Mouse (Mus musculus) limb, embryonic 11.5 days (tissue): ENCODE measurements around the gene Ppp4c. TPM values are rescaled to one million over a fixed set of nuclear protein-coding genes. Genes with fewer than 3 reads are reported as not detected.

Experiments
- ATAC-seq: fragments of 200-750 bp; cut with Nextera tagmentation; 2 replicates; pipeline ENCODE4 v1.8.0; 2017; ENCODE audit warnings: low read depth; ENCODE audit not compliant: insufficient number of reproducible peaks, low FRiP score, low TSS enrichment
- DNase-seq: peaks from one replicate; pipeline ENCODE4 v3.0.0-alpha.2; 2015; ENCODE audit warnings: low spot score
- H3K27ac ChIP-seq: fragments of 300-500 bp; sonication (generic); replicated peaks from 2 replicates; pipeline ENCODE4 v1.5.1; 2014; ENCODE audit warnings: low read depth, mild to moderate bottlenecking, low read length
- H3K27me3 ChIP-seq: fragments of 300-500 bp; sonication (generic); 2 replicates; pipeline ENCODE4 v1.6.1; 2014; ENCODE audit warnings: mild to moderate bottlenecking, low read length, mixed read lengths; ENCODE audit not compliant: control insufficient read depth, insufficient read depth
- H3K36me3 ChIP-seq: fragments of 300-500 bp; sonication (generic); 2 replicates; pipeline ENCODE4 v1.6.1; 2014; ENCODE audit warnings: mild to moderate bottlenecking, low read length, moderate library complexity, mixed read lengths; ENCODE audit not compliant: control insufficient read depth, insufficient read depth
- H3K4me1 ChIP-seq: fragments of 300-500 bp; sonication (generic); 2 replicates; pipeline ENCODE4 v1.6.1; 2014; ENCODE audit warnings: low read length, mixed read lengths; ENCODE audit not compliant: control insufficient read depth, insufficient read depth
- H3K4me2 ChIP-seq: fragments of 300-500 bp; sonication (generic); 2 replicates; pipeline ENCODE4 v1.6.1; 2014; ENCODE audit warnings: low read depth, mild to moderate bottlenecking, moderate library complexity; ENCODE audit not compliant: severe bottlenecking
- H3K4me3 ChIP-seq: fragments of 300-500 bp; sonication (generic); 2 replicates; pipeline ENCODE4 v1.5.1; 2014; ENCODE audit warnings: low read depth, low read length
- H3K9ac ChIP-seq: fragments of 300-500 bp; sonication (generic); 2 replicates; pipeline ENCODE4 v1.6.1; 2014; ENCODE audit warnings: mild to moderate bottlenecking, low read length
- H3K9me3 ChIP-seq: fragments of 300-500 bp; sonication (generic); 2 replicates; pipeline ENCODE4 v1.6.1; 2016; ENCODE audit warnings: low read length; ENCODE audit not compliant: control insufficient read depth
- WGBS: fragments of 180-500 bp; shearing (Covaris S2); extraction: QIAGEN DNeasy Blood & Tissue Kit; methylation state at CpG from one replicate; pipeline ENCODE4 v1.1.7; 2014; 5-methylcytosine and 5-hydroxymethylcytosine counted together
- polyA plus RNA-seq: library from polyadenylated mRNA; unstranded; fragments of >200 nt; fragmentation: Nextera tagmentation; extraction: Ambion mirVana; gene quantifications from 2 replicates; pipeline ENCODE4 v1.2.1, GENCODE M21; 2014

Ppp4c gene
- polyA plus RNA-seq, 1 experiment from 2014 or later, result 426 TPM

DNA sequence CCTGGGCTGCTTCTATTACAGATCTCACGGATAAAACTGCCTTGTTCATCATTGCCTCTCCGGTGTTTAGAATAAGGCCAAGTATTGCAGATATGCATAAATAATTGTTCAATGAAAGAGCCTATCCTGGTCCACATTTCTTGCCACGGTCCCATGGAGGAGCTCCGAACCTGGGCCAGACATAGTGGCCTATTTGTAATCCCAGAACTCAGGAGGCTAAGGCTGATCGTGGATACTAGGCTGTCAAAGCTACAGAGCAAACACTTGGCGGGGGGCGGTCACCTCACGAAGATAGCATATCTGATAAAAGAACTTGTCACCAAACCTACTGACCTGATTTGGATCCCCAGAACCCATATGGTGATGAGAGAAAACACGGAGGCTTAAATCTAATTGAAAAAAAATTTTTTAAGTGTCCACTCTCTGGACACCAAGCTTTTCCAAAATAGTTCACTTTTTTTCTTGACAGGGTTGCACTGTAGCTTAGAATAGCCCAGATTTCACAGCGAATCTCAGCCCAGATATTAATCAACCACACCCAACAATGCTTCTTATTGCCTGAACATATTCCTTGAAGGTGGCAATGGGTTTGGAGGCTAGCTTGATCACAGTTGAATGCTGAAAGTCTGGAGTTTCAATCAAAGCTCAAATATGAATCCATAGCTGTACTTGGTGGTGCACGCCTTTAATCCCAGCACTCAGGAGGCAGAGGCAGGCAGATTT, 586 bp upstream of the Ppp4c start:
- Histone ChIP-seq H3K4me1 (peaks cover 19% of the 10 kb centered on the region), H3K27me3 (no peaks in the 10 kb centered on the region), H3K4me3 (peak overlapping the region; percentile 74), H3K36me3 (peaks cover 39% of the 10 kb centered on the region), H3K9ac (peak overlapping the region; percentile 35; the same call in 1 of the 2 replicates), H3K9me3 (no peaks in the 10 kb centered on the region), H3K27ac (peak overlapping the region; percentile 96), H3K4me2 (peak overlapping the region; percentile 53)
- DNase-seq (no peak), ATAC-seq (no peak; the same call in none of the 2 replicates)
- WGBS, result 31% methylated on average over 11 of the region's 11 CpGs

DNA sequence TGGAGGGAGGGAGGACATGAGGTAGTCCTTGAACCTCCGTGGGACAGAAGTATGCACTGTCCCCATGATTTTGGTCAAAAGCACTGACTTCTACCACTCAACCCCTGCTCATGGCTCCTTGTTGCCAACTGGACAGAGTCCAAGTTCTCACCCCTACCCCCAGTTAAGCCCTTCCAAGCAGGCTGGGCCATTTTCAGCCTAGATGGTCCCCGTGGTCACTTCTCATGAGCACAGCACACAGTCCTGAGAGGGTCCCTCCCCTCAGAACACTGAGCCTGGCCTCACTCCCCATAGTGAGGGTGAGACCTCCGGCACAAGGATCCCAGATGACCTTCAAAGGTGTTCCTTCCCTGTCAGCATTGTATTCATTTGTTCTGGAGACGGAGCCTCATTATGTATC, 3.2 kb downstream of the Ppp4c start:
- DNase-seq (no peak), ATAC-seq (no peak)
- H3K4me1 ChIP-seq, result peaks cover 6% of the 10 kb centered on the region; the same call in 1 of the 2 replicates
- no peaks in the 10 kb centered on the region for H3K9me3 ChIP-seq
- no peak overlapping the region for H3K4me3 ChIP-seq
- H3K27ac ChIP-seq, result no peak overlapping the region
- H3K36me3 ChIP-seq, result peaks cover 41% of the 10 kb centered on the region
- WGBS, result 94% methylated on average over 4 of the region's 4 CpGs
- H3K4me2 ChIP-seq, result no peak overlapping the region
- no peak overlapping the region for H3K9ac ChIP-seq
- no peaks in the 10 kb centered on the region for H3K27me3 ChIP-seq

- Histone ChIP-seq H3K4me3 (no peak overlapping the region), H3K4me1 (peaks cover 3% of the 10 kb centered on the region; the same call in 1 of the 2 replicates), H3K9me3 (no peaks in the 10 kb centered on the region), H3K27me3 (no peaks in the 10 kb centered on the region), H3K27ac (no peak overlapping the region), H3K9ac (no peak overlapping the region), H3K4me2 (no peak overlapping the region), H3K36me3 (peaks cover 40% of the 10 kb centered on the region)
- ATAC-seq (no peak), DNase-seq (no peak)
- 89% methylated on average over 14 of the region's 14 CpGs for WGBS
Observed at GRCm38 (mm10) chr7:126786142-126786541, 6.2 kb downstream of the Ppp4c start.

GRCm38 (mm10) chr7:126785056-126785455, 7.2 kb downstream of the Ppp4c start:
- H3K9ac ChIP-seq, result no peak overlapping the region
- H3K9me3 ChIP-seq, result no peaks in the 10 kb centered on the region
- 48% methylated on average over 4 of the region's 4 CpGs for whole genome bisulfite sequencing
- no peak overlapping the region for H3K27ac ChIP-seq
- H3K36me3 ChIP-seq, result peaks cover 39% of the 10 kb centered on the region
- H3K4me2 ChIP-seq, result no peak overlapping the region
- H3K4me1 ChIP-seq, result peaks cover 5% of the 10 kb centered on the region; the same call in 1 of the 2 replicates
- ATAC-seq (no peak), DNase-seq (no peak)
- H3K27me3 ChIP-seq, result no peaks in the 10 kb centered on the region
- H3K4me3 ChIP-seq, result no peak overlapping the region

DNA sequence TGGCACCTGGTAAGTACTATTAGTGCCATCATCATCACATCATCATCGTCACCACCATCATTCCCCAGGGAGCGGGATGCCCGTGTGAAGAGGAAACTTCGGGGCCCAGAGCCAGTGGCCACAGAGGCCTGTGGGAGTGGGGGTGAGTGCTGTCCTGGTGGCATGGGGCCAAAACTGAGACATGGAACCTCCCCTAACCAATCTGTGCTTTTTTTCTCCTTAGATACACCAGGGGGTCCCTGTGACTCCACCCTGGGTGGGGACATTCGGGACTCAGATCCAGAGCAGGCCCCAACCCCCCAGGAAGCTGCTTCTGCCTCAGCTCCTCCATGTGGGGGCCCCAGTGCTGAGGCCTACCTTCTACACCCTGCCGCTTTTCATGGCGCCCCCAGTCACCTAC, 7.8 kb downstream of the Ppp4c start:
- no peak for ATAC-seq
- Histone ChIP-seq H3K27me3 (no peaks in the 10 kb centered on the region), H3K4me2 (no peak overlapping the region), H3K9me3 (no peaks in the 10 kb centered on the region), H3K4me1 (peaks cover 5% of the 10 kb centered on the region; the same call in 1 of the 2 replicates), H3K9ac (no peak overlapping the region), H3K4me3 (no peak overlapping the region), H3K27ac (no peak overlapping the region), H3K36me3 (peaks cover 33% of the 10 kb centered on the region)
- WGBS, result 68% methylated on average over 7 of the region's 7 CpGs
- no peak for DNase-seq

GRCm38 (mm10) chr7:126782693-126783092, 9.6 kb downstream of the Ppp4c start:
- Histone ChIP-seq H3K9ac (no peak overlapping the region), H3K27me3 (no peaks in the 10 kb centered on the region), H3K4me2 (no peak overlapping the region), H3K36me3 (peaks cover 17% of the 10 kb centered on the region), H3K4me3 (no peak overlapping the region), H3K9me3 (no peaks in the 10 kb centered on the region), H3K4me1 (peaks cover 6% of the 10 kb centered on the region; the same call in 1 of the 2 replicates), H3K27ac (no peak overlapping the region)
- 72% methylated on average over 13 of the region's 13 CpGs for WGBS
- no peak for DNase-seq
- ATAC-seq, result no peak

DNA sequence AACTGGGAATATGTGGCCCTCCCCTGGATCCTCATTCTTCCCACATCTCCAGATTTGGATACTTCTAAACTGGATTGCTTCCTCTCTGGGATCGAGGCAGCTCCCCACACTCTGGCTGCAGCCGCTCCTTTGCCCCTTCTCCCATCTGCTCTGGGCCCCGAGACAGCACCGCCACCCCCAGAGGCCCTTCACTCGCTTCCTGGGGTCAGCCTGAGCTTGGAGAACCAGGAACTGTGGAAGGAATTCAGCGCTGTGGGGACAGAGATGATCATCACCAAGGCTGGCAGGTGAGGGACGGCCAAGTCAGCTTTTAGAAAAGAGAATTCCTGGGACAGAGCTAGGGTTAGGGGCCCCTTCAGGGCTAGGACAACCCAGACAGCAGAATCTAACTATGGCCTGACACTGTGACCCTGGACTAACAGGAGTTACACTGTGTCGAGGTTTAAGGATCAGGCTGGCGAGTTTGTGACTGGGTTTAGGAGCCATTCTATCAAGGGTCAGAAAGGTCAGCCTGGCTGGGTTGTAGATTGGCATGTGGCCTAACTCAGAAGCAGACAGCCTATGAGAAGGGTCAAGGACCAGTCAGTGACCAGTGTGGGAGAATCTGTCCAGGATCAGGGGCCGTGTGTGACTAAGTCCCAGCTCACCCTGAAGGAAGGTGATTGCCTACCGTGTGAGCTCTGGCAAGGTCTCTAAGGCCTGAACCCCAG, 10.5 kb downstream of the Ppp4c start:
- WGBS, result 20% methylated on average over 11 of the region's 11 CpGs
- peak overlapping the region; percentile 90; the same call in 1 of the 2 replicates for H3K4me2 ChIP-seq
- peak overlapping the region; percentile 37 for H3K4me3 ChIP-seq
- no peaks in the 10 kb centered on the region for H3K9me3 ChIP-seq
- H3K4me1 ChIP-seq, result peaks cover 10% of the 10 kb centered on the region; the same call in 1 of the 2 replicates
- no peak for ATAC-seq
- H3K36me3 ChIP-seq, result peaks cover 10% of the 10 kb centered on the region; the same call in 1 of the 2 replicates
- peak overlapping the region; percentile 52; the same call in 1 of the 2 replicates for H3K9ac ChIP-seq
- H3K27me3 ChIP-seq, result no peaks in the 10 kb centered on the region
- DNase-seq, result no peak
- H3K27ac ChIP-seq, result 0 out of 2 replicates have a peak overlapping the region, but pooled peaks have one; percentile 16

- peak; percentile 15; the same call in 1 of the 2 replicates for ATAC-seq
- DNase-seq, result no peak
- Histone ChIP-seq H3K4me1 (peaks cover 14% of the 10 kb centered on the region; the same call in 1 of the 2 replicates), H3K9me3 (no peaks in the 10 kb centered on the region), H3K4me3 (peak within 1 kb of the TSS; percentile 37), H3K9ac (peak within 1 kb of the TSS; percentile 52), H3K27ac (peak within 1 kb of the TSS; percentile 64), H3K4me2 (peak within 1 kb of the TSS; percentile 90), H3K27me3 (no peaks in the 10 kb centered on the region), H3K36me3 (peaks cover 8% of the 10 kb centered on the region; the same call in 1 of the 2 replicates)
- WGBS, result 3% methylated on average over 22 of the region's 22 CpGs
Observed at GRCm38 (mm10) chr7:126780971-126781635, 11.2 kb downstream of the Ppp4c start, which contains the start of gene Tbx6. TSS of gene Tbx6 (plus strand) at chr7:126781483.
